ENCODE assay signal across 11 mouse cellular contexts in the genomic region with DNA sequence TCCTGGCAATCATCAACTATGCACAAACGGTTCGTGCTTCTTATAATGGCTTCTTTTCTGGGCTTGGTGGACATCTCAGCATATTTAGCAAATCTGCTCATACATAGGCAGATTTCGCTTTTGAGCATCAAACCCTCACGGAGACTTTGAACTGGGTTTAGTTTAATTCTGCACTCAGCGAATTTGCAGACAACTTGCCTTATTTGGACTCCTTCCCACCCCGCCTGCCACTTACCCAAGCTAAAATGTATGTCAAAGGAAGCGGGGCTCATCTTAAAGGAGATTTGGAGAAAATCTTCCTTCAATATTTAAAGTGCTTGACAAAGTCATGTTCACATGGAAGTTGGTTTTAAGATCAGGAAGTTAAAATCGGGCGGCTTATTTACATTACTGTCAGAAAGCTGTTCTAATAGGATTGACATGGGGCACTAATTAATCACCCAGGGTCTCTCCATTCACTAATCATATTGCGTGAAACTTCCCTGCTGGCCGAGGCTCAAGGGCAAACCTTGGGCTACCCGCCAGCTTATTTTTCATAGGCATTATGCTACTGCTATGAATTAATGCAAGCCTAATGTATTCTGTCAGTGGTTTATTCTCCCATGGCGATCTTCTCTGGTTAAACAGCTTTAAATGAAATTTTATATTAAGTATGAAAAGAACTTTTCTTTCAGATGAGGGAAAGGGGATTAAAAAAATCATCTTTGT.
DNase-seq lines count a peak whose midpoint lies in the region; ATAC-seq lines count a peak whose summit lies in the region.
"Had no signal": no experiment of that assay in that cellular context is flagged by ENCODE, and none has a peak within 500 bp of the region (broad histone marks: within the 10 kb centered on the region; RNA-seq: fewer than 3 reads in every experiment).

No protein-coding gene starts in this region.

- no peak overlapping the region for H3K4me3 ChIP-seq in lung, embryonic 15.5 days
- no peak overlapping the region for H3K4me3 ChIP-seq in hindbrain, embryonic 14.5 days (replicated peaks; ENCODE audit: low read length)
- H3K4me3 ChIP-seq: hindbrain, embryonic 15.5 days; megakaryocyte, embryonic 14.5 days had no signal

- 25% methylated on average over 13 of the region's 13 CpGs for WGBS in lung, embryonic 15.5 days
- WGBS in hindbrain, embryonic 14.5 days, result 33% methylated on average over 13 of the region's 13 CpGs

- H3K27me3 ChIP-seq in lung, embryonic 15.5 days, result peaks cover 3% of the 10 kb centered on the region; the same call in 1 of the 2 replicates
- H3K27me3 ChIP-seq in hindbrain, embryonic 14.5 days (ENCODE audit: control insufficient read depth, insufficient read depth, low read length), result no peaks in the 10 kb centered on the region
- H3K27me3 ChIP-seq: hindbrain, embryonic 15.5 days; megakaryocyte, embryonic 14.5 days had no signal

- no peak for ATAC-seq in lung, embryonic 15.5 days (ENCODE audit: borderline replicate concordance, extremely low read depth, low FRiP score, low TSS enrichment)
- no peak for ATAC-seq in hindbrain, embryonic 14.5 days (ENCODE audit: low FRiP score)
- ATAC-seq in frontal cortex, adult (ENCODE audit: low TSS enrichment), result no peak

- H3K4me1 ChIP-seq in lung, embryonic 15.5 days, result peaks cover 35% of the 10 kb centered on the region
- peaks cover 89% of the 10 kb centered on the region for H3K4me1 ChIP-seq in hindbrain, embryonic 14.5 days (replicated peaks; ENCODE audit: control insufficient read depth, insufficient read depth, low read length)
- H3K4me1 ChIP-seq: megakaryocyte, embryonic 14.5 days had no signal

- no peak for DNase-seq in lung, postnatal 25 days (ENCODE audit: low spot score)
- peak; percentile 84 for DNase-seq in adrenal gland, postnatal 10 days
- DNase-seq in brain, adult 2 months (ENCODE audit: low read depth, low spot score), result peak; percentile 65
- DNase-seq in hindbrain, embryonic 14.5 days (ENCODE audit: low spot score), result peak; percentile 64
- no peak for DNase-seq in urinary bladder, postnatal 10 days (ENCODE audit: low spot score)
- DNase-seq: kidney, postnatal 25 days had no signal

- H3K4me2 ChIP-seq in lung, embryonic 15.5 days, result peak overlapping the region; percentile 11
- no peak overlapping the region for H3K4me2 ChIP-seq in hindbrain, embryonic 14.5 days (replicated peaks)

- H3K9me3 ChIP-seq in lung, embryonic 15.5 days, result no peaks in the 10 kb centered on the region
- no peaks in the 10 kb centered on the region for H3K9me3 ChIP-seq in hindbrain, embryonic 14.5 days (ENCODE audit: control insufficient read depth, low read length)
- H3K9me3 ChIP-seq: hindbrain, embryonic 15.5 days; megakaryocyte, embryonic 14.5 days had no signal

- 0 out of 2 replicates have a peak overlapping the region, but pooled peaks have one; percentile 27 for H3K27ac ChIP-seq in lung, embryonic 15.5 days
- H3K27ac ChIP-seq in hindbrain, embryonic 14.5 days, result no peak overlapping the region
- H3K27ac ChIP-seq: liver, embryonic 14.5 days had no signal

- no peaks in the 10 kb centered on the region for H3K36me3 ChIP-seq in lung, embryonic 15.5 days
- H3K36me3 ChIP-seq in hindbrain, embryonic 14.5 days (replicated peaks; ENCODE audit: control insufficient read depth, insufficient read depth), result no peaks in the 10 kb centered on the region
- H3K36me3 ChIP-seq: hindbrain, embryonic 15.5 days had no signal

- no peak overlapping the region for H3K9ac ChIP-seq in lung, embryonic 15.5 days
- H3K9ac ChIP-seq in hindbrain, embryonic 14.5 days, result no peak overlapping the region
- H3K9ac ChIP-seq: hindbrain, embryonic 15.5 days; liver, embryonic 14.5 days had no signal

Comparison
In these comparisons a context has a peak if more than half of its experiments do, and no peak if none do; other contexts are left out.
1. DNase-seq: peak in adrenal gland, postnatal 10 days (single experiment), brain, adult 2 months (single experiment) and hindbrain, embryonic 14.5 days (single experiment); none in lung, postnatal 25 days (single experiment) and urinary bladder, postnatal 10 days (single experiment).